Mouse (Mus musculus): Measurements from ENCODE around the gene Ccdc9b.
A peak's percentile ranks its signal among the peaks of the same experiment; 100 is the strongest.

Gene Ccdc9b

DNA sequence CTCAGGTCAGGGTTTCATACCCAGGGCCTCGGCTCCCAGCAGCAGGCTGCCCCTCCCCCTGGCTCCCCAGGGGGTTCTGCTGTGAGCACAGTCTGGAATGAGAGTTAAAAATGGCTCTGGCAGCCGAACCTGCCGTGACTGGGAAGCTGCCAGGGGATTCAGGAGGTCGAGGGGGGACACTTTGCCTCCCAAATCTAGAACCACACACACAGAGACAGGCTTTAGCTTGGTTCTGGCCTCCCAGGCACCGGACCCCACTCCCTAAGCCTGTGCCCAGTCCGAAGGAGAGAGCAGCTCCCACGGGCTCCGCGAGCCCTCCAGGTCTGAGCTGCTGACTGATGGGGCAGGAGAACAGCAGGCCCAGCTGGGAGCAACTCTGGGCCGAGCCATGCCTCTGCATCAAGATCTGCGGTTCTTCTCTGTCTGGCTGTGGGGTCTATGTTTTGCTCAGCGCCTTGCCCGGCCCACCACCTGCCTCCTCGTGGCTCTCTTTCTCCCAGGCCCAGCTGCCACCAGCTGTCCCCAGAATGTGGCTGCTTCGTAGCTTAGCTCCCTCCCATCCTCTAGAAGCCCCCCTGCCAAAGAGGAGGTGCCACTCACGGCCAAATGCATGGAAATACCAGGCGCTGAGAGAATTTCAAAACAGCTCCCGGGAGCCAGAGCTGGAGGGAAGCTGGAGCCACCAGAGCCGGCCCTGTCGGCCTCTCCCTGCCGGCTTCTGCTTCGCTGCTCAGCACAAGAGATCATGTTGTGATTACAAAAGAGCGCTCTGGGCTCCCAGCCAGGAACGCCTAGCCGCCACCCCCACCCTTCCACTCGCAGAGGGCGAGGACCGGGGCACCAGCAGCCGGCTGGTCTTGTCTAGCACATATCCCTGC, at the start of gene Ccdc9b:
Ccdc9b (minus strand) TSS at position 756 of the 878 bp plus-strand sequence.
- peak; percentile 93 to 94 for DNase-seq (ENCODE audit: low spot score in 2 of 2)

- no peak for DNase-seq (ENCODE audit: low spot score in 2 of 2)
Observed at GRCm38 (mm10) chr2:118810861-118811260, 48.4 kb upstream of the Ccdc9b start.

- no peak for DNase-seq (ENCODE audit: low spot score in 2 of 2)
Observed at GRCm38 (mm10) chr2:118806860-118807259, 44.4 kb upstream of the Ccdc9b start.

DNA sequence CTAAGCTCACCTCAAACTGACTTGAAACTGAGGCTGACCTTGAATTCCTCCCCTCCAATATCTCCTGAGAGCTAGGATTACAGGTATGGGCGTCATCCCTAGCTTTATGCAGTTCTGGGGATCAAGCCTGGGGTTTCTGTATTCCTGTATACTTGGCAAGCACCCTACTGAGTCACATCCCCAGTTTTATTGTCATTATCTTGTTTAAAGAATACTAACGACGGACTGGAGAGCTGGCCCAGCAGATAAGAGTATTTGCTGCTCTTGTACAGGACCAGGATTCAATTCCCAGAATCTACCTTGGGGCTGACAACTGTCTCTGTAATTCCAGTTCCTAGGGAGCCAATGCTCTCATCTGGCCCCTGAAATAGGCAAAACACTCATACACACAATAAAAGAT, 43.3 kb upstream of the Ccdc9b start:
- no peak for DNase-seq (ENCODE audit: low spot score in 2 of 2)

- no peak for DNase-seq (ENCODE audit: low spot score in 2 of 2)
Observed at GRCm38 (mm10) chr2:118805137-118805536, 42.7 kb upstream of the Ccdc9b start.

DNA sequence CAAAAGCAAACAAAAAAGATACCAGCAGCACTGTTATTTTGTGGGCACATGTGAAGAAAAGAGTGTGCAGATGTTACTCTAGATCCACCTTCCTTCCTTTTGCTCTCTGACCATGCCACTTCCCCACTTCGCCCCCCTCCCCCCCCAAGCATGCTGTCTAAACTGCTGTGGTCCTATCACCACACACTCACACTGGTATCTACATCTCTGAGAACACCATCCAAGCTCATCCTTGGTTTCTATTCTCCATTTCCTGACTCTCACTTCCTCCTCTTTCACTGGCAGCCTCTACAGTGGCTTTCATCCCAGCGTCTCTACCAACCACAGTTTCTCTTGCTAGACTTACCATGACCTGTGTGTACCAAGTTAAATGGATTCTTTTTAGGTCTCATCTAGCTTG, 42.0 kb upstream of the Ccdc9b start:
- no peak for DNase-seq (ENCODE audit: low spot score in 2 of 2)

DNA sequence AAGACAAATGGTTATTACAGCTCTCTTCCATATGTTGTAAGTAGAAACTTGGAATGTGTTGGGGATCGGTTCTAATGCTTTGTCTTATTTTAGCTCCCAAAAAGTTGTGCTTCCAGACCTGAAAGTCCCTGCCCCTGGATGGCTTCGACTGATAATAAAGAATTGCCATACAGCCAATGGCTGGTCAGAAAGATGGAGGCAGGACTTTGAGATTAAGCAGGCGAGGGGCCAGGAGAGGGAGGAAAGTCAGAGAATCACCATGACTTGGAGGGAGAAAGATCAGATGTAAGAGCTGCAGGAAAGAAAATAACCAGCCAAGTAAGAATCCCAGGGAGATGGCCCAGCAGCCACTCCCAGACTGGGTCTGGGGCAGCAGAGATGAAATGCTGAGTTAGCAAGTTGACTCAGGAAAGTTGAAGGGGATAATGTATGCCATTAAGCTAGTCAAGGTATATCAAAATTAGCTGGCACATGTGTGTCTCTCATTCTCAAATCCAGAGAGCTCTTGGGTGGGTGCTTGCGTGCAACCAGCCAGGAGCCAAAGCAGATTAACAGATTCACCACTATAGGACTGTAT, 40.2 kb upstream of the Ccdc9b start:
- no peak for DNase-seq (ENCODE audit: low spot score in 2 of 2)

- DNase-seq (ENCODE audit: low spot score in 2 of 2), result no peak
Observed at GRCm38 (mm10) chr2:118793636-118794035, 31.2 kb upstream of the Ccdc9b start.

GRCm38 (mm10) chr2:118792259-118792613, 29.8 kb upstream of the Ccdc9b start:
- no peak for DNase-seq (ENCODE audit: low spot score in 2 of 2)

DNA sequence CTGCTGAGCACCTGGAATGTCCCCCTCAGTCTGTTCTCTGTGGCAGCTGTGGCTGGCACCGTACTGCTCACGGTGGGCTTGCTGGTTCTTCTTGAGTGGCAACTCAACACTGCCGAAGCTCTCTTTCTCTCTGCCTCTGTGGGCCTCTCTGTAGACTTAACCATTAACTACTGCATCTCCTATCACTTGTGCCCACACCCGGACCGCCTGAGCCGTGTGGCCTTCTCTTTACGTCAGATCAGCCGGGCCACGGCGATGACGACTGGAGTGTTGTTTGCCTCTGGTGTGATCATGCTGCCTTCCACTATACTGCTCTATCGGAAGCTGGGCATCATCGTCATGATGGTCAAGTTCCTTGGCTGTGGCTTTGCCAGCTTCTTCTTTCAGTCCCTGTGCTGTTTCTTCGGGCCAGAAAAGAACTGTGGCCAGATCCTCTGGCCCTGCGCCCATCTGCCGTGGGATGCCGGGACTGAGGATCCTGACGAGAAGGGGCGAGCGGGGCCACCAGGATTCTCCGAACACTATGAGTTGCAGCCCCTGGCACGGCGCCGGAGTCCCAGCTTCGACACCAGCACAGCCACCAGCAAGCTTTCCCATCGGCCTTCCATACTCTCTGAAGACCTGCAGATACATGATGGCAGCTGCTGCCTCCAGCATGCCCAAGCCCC, 29.3 kb upstream of the Ccdc9b start:
- no peak for DNase-seq (ENCODE audit: low spot score in 2 of 2)

- peak; percentile 30 to 45 for DNase-seq (ENCODE audit: low spot score in 2 of 2)
Observed at GRCm38 (mm10) chr2:118790551-118791525, 28.4 kb upstream of the Ccdc9b start.

DNA sequence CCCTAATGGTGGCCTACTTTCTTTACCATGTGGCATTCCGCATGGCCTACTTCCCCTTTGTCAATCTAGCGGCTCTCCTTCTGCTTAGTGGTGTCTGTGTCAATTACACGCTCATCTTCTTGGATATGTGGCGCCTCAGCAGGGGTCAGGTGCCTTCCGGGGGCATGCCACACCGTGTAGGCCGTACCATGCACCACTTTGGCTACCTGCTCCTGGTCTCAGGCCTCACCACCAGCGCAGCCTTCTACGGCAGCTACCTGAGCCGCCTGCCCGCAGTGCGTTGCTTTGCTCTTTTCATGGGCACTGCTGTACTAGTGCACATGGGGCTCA, 27.7 kb upstream of the Ccdc9b start:
- no peak for DNase-seq (ENCODE audit: low spot score in 2 of 2)

DNA sequence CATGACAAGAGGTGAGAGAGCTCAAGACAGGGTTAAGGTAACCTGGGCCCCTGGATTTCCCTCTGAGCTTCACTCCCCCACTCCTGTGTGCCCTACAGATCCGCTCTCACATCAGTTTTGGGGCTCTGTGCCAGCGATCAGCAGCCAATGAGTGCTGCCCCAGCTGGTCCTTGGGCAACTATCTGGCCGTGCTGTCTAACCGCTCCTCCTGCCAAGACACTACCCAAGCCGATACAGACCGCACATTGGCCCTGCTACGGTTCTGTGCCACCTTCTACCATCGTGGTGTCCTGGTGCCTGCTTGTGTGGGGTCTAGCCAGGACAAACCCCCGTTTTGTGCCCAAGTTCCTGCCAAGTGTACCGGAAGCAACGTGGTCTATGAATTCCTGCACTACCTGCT, 27.0 kb upstream of the Ccdc9b start:
- no peak for DNase-seq (ENCODE audit: low spot score in 2 of 2)

- DNase-seq (ENCODE audit: low spot score in 2 of 2), result no peak
Observed at GRCm38 (mm10) chr2:118786525-118786924, 24.1 kb upstream of the Ccdc9b start.

- no peak for DNase-seq (ENCODE audit: low spot score in 2 of 2)
Observed at GRCm38 (mm10) chr2:118783663-118784062, 21.2 kb upstream of the Ccdc9b start.

DNA sequence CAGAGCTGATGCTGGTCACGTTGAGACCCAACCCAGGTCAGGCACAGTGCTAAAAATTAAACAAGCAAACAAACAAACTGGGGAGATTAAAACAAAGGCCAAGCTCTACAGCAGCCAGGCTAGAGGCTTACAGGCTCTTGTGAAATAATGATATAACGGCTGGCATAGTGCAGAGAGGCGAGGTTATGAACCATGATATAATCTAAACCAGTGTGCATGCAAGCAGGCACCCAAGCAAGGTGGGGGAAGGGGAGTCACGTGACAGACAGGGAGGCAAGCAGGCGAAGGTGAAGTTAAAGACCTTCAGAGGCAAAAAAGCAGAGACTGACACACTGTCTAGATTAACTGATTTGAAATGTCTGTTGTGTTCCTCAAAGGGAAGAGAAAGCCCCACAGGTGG, 20.6 kb upstream of the Ccdc9b start:
- DNase-seq (ENCODE audit: low spot score in 2 of 2), result no peak

DNA sequence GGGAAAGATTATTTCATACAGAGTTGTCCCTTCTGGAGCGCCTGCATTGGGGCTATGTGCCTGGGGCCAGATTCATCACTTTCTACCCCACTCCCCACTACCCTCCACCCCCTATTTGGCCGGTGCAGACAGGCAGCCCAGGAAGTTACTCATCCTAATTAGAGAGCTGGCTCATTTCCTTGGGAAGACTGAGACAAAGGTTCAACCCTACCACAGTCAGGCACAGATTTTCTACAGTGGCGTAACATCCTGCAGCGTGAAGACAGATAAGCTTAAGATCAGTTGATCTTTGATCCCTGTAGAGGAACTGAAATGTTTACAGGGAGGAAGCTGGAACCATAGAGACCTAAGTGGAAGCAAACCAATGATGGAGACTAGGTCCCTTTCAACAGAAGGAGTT, 19.8 kb upstream of the Ccdc9b start:
- no peak for DNase-seq (ENCODE audit: low spot score in 2 of 2)

GRCm38 (mm10) chr2:118781115-118781514, 18.7 kb upstream of the Ccdc9b start:
- no peak for DNase-seq (ENCODE audit: low spot score in 2 of 2)

DNA sequence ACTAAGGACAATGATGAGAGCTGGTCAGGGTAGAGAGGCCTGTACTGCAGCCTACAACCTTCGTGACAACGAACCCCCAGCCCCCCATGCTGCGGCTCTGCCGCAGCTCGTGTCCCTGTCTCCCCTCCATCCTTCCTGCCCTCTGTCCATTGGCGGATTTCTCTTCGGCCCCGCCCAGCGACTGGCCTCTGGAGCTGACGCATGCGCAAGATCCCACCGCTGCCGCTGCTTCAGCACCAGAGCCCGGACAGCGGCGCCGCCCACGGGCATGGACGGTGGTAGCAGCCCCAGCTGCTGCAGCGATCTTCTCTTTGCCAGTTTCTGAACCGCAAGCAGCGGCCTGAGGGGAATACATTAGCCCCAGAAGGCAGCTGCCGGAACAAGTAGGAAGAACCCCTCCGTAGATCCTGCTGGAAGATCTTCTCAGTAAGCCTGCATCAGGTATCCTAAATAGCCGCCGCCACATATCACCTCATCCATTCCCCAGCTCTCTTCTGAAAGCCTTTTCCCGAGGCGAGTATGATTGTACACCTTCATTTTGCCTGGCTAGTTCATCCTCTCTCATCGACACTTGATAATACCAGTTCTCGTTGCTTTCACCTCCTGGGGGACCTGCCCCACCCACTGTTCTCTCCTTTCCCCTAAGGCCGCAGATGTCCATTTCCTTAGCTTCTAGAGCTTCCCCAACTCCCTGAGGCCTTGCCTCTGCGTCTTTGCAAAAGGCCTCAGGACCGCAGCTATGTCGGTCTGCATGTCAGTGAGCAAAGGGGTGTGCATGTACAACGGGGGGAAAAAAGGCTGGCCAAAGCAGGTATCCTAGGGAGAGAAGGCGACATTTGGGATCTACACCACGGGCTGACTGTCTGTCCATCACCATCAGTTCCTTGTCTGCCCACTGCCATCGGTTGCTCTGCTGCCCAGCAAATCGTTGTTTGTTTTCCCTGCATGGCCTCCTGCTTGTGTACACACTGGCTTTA, 17.3 kb upstream of the Ccdc9b start, which contains the start of gene Disp2:
Disp2 (plus strand) TSS at position 216 of the 977 bp plus-strand sequence.
- DNase-seq (ENCODE audit: low spot score in 2 of 2), result peak; percentile 83 to 89

DNA sequence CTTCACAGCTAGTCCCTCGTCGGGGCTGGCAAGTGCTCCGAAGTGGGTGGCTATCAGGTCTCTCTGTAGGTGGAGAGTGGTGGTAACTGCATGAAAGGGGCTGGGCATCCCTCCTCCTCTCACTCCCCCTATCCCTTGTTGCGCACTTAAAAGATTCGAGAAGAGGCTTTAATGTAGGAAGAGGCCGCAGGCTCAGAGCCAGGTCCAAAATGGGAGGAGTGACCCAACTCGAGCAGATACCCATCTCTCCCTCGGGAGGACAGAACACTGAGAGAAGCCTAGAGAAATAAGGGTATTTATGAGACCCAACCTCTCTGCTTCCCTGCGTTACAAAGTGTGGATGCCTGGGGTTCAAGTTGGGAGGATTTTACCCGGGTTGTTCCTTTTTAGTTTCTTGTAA, 16.6 kb upstream of the Ccdc9b start:
- no peak for DNase-seq (ENCODE audit: low spot score in 2 of 2)
